Mouse (Mus musculus) gastrocnemius, adult 18-20 months (tissue): ENCODE results near the gene Luc7l2. TPM values are rescaled to one million over a fixed set of nuclear protein-coding genes. Genes with fewer than 3 reads are reported as not detected.

ENCODE experiments used
- DNase-seq: peaks from one replicate; pipeline ENCODE4 v3.0.0; 2021; ENCODE audit warnings: low spot score
- total RNA-seq, 2 experiments: library from RNA; stranded (reverse); gene quantifications; 2 replicates each; pipeline ENCODE4 v1.2.3; 2021

Gene Luc7l2
- total RNA-seq, 2 experiments from 2014 or later, result 93.4 to 108 TPM

DNA sequence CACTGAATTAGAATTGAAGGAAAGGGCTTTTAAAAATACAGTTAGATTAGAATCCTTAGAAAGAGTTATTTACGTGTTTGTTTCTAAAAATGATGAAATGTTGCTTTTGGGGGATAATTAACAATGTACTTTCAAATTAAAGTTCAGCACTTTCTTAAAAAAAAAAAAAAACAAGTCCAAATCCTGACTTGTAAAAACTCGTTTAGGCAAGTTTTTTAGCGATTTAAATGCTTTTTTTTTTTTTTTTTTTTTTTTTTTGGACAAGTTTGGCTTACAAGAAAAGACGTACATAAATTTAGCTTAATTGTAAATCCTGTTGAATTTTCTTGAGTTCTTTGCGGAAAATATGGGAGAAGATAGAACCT lies 1.5 kb downstream of the Luc7l2 start:
- no peak for DNase-seq

DNA sequence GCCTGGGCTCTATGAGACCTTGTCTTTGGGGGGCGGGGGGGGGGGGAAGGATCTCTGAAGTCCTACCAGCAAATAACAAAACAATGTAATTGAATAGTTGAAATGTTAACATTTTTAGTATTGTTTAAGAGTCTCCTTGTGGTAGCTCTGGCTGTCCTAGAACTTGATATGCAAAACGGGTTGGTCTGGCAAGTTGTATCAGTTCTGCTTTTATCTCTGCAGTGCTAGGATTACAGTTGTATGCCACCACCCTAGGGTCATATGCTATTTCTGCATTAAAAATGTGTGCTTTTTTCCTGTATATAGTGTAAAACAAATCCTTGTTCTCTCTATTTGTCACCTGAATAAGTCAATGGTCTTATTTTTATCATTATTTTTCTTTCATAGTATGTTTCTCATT lies 25.0 kb downstream of the Luc7l2 start:
- DNase-seq, result no peak

DNA sequence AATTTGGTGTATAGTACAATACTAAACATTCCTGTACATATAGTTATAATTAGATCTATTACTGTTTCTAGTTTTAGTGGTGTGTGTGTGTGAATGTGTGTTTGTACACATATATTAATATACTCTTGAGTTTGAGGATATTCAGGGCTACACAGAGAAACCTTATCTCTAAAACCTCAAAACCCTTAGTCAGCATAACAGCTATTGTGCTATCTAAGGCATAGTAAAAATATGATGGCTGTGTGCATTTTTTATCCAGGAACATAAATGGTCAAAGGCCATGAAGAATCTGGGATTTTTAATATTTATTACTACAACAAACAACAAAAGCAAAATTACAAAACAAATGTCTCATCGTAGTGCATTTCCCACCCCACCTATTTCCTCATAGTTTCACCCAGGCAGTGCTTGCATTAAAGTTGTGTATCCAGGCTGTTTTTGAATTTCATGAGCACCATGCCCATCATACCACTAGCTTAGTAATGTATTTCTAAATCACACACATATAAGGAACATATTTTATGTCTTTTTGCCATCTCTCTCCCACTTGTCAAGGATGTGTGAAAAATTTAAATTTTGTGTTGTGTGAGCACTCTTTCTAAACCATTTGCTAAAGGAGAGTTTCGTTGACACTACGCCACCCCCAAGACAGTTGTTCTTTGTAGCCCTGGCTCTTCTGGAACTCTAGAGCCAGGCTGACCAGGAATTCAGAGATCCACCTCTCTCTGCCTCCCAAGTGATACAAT lies 29.2 kb downstream of the Luc7l2 start:
- DNase-seq, result no peak

DNA sequence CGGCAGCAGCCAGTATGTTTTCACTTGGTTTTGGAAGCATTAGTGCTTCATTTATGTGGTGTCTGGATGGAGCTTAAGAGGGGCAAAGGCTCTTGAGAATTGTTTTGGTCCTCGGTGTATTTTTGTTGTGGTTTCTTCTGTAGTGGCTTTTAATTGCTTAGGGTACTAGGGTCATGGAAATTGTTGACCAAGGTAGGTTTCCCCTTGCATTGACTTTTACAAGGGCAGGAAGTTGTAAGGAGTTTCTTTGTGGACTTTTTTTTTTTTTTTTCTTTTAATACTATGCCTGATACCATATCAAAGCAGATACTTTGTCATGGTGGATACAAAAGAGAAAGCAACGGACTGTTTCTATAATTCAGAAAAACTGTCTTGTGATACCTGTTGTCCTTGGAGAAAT lies 30.6 kb downstream of the Luc7l2 start:
- DNase-seq, result no peak

DNA sequence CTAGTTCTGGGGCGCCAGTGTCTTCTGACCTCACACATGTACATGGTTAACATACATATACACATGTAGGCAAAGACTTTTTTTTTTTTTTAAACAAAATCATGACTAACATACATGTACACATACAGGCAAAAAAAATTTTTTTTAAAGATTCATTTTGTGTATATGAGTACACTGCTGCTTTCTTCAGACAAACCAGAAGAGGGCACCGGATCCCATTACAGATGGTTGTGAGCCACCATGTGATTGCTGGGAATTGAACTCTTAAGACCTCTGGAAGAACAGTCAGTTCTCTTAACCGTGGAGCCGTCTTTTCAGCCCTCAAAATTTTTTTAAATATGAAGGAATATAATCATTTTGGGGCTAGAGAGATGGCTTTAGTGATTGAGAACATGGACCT lies 46.3 kb downstream of the Luc7l2 start:
- no peak for DNase-seq

DNA sequence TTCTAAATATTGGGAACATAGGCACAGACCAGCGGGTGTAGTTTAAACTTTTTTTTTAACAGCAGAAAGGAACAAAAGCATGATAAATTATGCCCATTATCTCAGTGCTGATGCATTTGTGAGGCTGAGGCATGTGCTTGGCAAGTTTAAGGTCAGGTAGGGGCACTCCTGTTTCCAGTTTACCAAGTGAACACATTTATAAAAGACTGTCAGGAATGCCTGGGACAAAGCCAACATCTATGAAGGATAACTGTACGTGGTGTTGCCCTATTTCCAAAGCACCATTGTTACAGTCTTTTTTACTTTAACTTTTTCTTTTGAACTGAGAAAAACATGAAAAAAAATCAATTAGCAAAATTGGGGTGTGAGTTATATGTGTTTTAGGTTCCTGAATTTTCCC lies 58.8 kb downstream of the Luc7l2 start:
- no peak for DNase-seq

DNA sequence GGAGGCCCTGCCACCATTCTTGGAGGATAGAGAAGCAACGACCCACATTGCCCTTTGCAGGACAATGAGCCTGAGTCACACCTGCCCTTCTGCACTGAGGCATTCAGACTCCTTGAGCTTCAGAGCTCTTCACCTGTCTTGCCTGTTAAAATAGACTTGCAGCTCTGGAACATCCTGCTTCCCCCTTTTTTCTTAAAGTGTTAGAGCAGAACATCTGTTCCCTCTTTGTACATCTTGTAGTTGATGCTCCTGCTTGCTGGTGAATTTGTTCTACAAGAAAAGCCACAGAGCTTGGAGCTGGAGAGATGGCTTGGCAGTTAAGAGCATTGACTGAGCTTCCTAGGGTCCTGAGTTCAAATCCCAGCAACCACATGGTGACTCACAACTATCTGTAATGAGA lies 71.3 kb downstream of the Luc7l2 start:
- DNase-seq, result no peak

DNA sequence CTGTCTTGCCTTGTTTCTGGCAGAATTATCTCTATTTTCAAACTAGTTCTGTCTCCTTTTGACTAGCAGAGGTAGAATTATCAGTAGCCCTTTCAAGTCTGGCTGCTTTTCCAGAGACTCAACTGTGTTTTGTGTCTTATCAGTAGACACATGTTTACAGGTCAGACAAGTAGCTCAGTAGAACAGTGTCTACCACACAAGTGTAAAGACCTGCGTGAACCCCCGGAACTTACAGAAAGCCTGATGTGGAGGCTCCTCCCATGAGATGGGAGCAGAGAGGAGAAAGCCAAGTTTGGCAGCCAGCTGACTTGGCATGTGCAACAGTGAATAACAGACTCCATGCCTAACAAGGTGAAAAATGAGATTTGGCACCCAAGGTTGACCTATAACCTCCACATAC lies 72.3 kb downstream of the Luc7l2 start:
- DNase-seq, result no peak

DNA sequence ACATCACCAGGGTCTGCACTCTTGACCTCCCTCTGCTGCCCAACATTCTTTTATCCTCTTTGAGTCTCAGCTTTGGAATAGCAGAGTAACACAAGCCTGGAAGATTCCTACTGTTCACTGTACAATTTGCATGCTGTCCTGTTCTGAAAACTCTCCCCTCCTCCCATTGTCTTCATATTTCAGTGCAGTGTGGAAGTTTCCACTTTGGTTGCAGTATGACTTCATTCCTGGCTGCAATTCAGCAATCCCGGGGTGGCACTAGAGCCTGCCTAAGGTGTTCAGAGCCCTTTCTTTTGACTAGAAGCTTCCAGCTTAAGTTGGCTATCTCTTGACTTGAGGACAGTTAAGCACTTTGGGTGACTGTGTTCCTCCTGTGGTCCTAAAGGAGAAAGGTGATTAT lies 73.3 kb downstream of the Luc7l2 start:
- peak; percentile 15 for DNase-seq

DNA sequence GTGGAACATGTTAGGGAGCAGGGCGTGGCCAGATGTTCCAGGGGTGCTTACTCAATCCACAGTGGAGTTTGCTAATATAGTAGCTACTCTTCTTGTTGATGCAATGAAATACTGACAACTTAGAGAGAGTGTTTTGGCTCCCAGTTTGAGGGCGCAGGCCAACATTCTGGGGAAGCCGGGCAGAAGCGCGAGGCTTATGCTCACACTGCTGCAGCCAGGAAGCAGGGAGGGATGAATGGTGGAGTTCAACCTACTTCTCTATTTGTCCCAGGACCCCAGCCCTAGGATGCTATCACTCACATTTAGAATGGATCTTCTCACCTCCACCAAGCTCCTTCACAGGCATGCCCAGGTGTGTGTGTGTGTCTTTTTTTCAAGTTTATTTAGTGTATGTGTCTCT lies 75.0 kb downstream of the Luc7l2 start:
- DNase-seq, result no peak

DNA sequence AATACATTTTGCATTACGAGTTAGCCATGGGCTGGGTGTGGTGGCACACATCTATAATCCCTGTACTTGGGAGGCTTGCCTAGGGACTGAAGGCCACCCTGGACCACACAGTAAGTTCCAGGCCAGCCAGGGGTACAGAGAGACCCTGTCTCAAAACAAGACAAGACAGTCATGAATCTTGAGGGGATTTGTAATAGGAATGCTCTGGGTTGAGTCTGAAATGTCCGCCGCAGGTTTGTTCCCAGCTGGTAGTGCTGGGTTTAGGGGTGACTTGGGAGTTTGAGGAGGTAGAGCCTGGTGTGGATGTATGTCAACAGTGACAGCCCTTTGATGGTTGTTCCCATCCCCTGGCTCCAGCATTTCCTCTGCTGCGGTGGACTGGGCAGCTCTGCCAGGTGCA lies 75.9 kb downstream of the Luc7l2 start:
- DNase-seq, result no peak

DNA sequence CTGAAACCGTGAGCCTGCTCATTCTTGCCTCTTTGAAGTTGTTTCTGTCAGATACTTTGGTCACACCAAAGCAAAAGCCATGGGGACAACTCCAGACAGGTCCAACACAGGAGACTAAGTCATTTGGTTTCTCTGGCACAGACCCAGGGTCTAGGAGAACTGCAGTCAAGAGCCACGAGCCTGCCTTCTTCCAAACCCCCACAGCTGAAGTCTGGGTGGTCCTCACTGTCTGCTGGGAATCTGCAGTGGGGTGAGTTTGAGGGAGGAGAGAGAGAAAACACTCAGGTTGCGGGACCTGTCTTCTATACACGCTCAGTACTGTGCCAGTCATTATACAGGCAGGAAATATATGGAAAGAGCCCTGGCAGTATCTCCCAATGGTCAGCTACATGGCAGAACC lies 76.4 kb downstream of the Luc7l2 start:
- no peak for DNase-seq

DNA sequence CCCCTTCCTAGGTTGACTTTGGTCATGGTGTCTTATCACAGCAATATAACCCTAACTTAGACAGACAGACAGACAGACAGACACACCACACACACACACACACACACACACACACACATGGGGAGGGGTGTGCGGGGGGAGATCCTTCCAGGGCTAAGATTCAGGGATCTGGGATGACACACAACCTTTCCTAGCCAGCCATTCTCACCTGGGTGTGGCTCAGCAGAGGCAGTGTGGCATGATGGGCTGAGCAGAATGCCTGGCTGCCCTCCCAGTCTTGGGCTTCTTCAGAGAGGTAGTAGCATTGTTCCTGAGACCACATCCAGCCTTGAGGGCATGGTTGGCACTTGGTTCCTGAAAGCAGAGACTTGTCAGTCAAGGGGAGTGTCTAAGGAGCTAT lies 78.4 kb downstream of the Luc7l2 start:
- no peak for DNase-seq

DNA sequence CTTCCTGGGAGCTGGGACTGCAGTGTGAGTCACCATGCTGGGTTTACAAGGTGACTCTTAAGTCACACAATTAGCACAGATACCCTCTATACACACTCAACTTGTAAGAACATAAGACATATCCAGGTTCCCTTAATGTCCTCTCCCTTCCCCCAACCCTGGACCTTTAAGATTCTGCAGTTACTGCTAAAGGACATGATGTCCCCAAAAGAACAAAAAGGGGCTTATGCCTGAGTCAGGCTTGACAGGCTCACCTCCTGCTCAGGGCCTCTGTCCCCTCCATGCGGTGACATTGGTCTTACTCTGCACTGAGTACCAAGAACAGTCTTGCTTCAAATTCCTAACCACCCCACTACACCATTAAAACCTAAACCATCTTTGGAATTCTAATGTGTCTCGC lies 81.7 kb downstream of the Luc7l2 start:
- no peak for DNase-seq

DNA sequence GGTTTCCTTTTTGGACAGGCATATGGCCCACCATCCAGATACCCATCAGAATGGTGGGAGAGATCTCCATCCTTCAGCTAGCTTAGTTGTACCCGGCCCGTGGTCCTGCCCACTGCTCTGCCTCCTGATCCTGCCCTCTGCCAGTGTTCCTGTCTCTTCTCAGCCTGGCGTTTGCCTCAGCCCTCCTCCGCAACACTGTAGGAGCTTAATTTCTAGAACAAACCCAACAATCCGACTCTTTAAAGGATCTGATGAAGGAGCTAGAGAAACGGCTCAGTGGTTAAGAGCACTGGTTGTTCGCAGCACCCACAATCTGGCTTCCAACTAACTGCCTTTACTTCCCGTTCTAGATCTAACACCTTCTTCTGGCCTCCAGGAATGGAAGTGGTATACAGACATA lies 83.3 kb downstream of the Luc7l2 start:
- no peak for DNase-seq

DNA sequence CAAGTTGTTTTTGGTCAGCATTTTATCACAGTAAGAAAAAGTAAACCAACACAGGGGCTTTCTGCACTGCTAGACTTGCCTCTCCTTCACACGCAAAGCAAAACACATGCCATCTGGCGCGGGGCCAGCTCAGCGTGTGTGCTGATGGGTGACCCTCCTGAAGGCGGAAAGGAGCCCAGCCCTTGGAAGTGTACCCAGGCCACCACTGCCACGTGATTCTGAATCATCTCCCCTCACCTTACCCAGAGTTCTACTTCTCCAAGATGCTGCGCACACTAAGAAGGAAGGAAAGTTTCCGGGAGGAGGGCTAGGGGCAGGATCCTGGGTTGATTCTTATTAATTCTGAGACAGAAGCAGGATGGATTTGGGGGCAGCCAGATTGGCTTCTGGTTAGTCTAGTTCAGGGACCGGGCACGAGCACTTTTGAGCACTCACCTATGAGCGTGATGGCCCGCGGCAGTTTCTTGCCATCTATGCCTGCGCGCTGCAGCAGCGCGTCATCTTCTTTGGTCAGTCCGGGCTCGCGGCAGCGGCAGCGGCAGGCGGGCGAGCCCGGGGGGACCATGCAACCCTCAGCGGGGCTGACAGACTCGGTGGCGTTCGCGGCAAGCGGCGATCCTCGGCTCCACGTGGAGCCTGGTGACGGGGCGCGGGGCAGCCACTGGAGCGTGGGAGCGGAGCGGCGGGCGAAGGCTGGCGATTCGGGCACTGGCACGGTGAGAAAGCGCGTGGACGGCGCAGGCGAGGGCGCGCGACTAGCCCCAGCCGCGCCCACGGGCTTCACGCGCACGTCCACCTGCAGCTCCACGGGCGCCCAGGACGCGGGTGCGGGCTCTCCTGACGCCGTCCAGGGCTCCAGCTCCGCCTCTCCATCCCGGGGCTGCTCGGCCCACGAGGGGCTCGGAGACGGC lies 85.1 kb downstream of the Luc7l2 start:
- DNase-seq, result peak; percentile 24

DNA sequence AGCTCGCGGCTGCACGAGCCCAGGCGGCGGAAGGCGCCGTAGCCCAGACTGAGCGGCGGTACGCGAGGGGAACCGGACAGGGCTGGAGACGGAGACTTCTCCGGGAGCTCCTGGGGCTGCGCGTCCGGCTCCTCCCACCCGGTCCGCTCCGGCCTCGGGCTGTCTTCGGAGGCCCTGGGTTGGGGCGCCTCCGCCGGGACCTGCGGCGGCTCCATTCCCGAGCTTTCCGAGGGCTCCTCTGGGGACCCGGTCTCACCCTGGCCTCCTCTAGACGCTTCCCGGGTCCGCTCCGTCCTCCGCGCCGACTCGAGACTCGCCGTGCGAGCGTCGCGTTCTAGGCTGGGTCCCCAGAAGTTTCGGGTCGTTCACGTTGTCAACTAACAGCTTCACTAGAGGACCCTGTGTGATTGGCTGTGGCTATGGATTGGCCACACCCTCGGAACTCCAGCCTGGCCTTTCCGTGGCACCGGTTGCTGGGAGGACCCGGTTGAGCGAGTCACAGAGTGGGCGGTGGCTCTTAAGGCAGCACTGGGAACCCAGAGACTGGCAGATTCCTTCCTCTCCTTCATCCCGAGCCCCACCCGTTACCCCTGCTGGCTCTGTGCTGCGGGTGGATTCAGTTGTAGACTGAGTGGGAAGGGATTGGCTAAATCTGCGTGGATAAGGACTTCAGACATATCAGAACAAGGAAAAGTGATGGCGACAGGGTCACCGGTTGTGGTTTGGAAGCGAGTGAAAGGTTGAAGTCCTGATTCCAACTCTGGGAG lies 85.9 kb downstream of the Luc7l2 start, which contains the start of gene Klrg2:
TSS of gene Klrg2 (minus strand) at position 391 of the 767 bp plus-strand sequence.
- DNase-seq, result peak; percentile 69

DNA sequence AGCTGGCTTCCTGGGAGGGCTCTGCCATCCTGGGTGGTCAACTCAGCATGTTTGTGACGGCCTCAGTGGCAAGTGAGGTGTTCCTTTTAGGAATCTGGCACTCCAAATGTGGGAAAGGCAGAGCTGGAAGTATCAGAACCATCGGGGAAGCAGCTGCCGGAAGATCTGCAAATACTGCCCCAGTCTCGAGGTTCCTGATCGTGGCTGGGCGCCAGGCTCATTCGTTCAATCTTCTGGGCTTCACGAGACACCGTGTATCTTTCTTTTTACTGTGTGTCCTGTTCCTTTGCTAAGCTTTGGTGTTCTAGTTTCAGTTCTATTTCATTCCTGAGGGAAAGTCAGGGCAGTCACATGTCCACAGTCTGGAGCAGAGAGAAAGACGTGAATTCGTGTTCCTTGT lies 89.3 kb downstream of the Luc7l2 start:
- peak; percentile 15 for DNase-seq

DNA sequence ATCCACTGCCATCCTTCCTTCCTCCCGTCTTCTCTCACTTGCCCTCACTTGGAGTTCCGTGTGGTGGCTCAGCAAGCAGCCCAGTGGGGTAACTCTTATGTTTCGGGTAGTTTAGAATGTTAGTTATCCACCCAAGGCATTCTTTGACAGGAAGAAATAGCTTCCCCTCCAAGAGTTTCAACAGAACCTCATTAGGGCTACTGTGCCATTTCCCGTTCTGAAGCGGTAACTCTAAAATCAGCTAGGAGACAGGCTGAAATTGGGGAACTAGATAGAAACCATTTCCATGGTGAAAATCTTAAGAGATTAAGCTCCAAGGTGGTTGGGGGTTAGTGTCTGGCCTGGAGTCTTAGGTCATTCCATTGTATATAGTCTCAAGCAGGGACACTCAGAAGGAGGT lies 90.1 kb downstream of the Luc7l2 start:
- DNase-seq, result no peak

DNA sequence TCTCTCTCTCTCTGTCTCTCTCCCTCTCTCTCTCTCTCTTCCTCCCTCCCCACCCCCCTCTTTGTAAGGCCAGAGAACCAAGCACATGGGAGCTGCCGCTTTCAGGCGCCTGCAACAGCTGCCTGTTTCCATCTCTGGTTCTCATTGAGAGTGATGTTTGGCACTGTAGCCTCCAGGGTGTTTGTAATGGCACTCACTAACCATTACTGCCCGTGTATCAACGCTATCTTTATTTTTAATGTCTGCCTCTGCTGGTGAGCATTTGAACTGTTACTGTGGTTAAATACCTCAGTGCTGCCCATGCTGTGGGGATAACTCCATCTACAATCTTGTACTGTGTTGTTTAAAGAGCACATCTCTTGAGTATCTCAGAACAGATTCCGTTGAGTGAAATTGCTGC lies 90.5 kb downstream of the Luc7l2 start:
- DNase-seq, result no peak

DNA sequence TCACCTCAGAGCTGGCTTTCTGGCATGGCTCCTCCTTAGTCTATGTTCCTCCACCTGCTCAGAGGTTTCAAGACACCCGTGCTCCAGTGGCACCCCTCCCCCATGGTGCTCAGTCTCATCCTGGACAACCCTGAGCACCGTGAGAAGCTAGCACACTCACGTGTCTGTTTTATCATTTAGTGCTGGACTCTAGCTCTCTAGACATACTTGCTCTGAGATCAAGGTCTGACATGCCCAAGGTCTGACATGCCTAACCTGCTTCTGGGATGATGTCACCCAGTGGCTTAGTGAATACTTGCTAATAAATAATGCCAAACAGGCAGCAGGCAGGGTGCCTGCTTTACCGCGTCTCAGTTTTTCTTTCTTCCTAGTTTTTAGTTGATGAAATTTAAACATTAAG lies 91.5 kb downstream of the Luc7l2 start:
- no peak for DNase-seq

DNA sequence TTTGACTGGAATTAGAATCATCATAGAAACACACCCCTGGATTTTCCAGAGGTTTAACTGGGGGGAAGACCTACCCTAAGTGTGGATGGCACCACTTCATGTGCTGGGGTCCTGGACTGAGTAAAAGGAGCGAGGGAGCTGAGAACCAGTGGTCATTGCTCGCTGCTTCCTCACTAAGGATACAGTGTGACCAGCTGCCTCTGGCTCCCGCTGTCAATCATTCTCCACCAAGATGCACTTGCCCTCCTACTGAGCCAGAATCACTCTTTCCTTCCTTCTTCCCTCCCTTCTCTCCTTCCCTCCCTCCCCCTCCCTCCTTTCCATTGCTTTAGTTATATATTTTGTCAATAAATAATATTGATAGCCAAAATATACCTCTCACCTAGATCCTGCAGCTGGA lies 91.9 kb downstream of the Luc7l2 start:
- DNase-seq, result no peak
